Mouse (Mus musculus) liver, embryonic 14.5 days (tissue): ENCODE data around the gene Lmx1b.
A peak's percentile ranks its signal among the peaks of the same experiment; 100 is the strongest.

Experiments
- CTCF ChIP-seq: IDR thresholded peaks from 2 replicates; pipeline ENCODE4 v1.5.1; 2016; ENCODE audit warnings: antibody characterized with exemption, low read depth, control low read depth
- EP300 ChIP-seq: IDR thresholded peaks from 2 replicates; pipeline ENCODE4 v1.6.1; 2016; ENCODE audit warnings: antibody characterized with exemption, low read depth

- TF ChIP-seq CTCF, result peak; percentile 64
- no peak for TF ChIP-seq EP300
These were observed 97.4 kb downstream of the Lmx1b start for GRCm38 (mm10) chr2:33542696-33543428.
